17 mouse cellular contexts compared by ENCODE assay signal in the genomic region with DNA sequence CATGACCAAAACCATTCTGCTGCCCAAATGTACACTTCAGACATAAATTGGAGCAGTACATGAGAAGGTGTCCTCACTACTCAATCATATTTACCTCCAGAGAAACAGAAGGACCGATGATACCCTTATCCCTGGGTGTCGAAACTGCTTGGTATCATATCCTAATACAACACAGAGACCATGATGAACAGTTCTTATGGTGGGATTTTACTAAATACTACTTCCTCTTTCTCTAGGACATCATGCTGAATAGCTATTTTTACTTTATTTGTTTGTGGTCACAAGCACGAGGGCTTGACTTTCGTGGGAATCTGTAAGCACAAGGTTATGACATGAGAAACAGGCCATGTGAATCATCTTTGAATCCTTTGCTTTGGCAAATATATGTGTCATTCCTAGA.
"Had no signal": no experiment of that assay in that cellular context is flagged by ENCODE, and none has a peak within 500 bp of the region (broad histone marks: within the 10 kb centered on the region; RNA-seq: fewer than 3 reads in every experiment).

No protein-coding gene starts in this region.

- H3K27me3 ChIP-seq: limb, embryonic 12.5 days; limb, embryonic 15.5 days; liver, embryonic 13.5 days; stomach, embryonic 15.5 days had no signal

- H3K36me3 ChIP-seq: limb, embryonic 12.5 days; limb, embryonic 15.5 days; liver, embryonic 13.5 days; stomach, embryonic 15.5 days had no signal

- H3K4me3 ChIP-seq: left cerebral cortex, adult 2 months; limb, embryonic 12.5 days; limb, embryonic 15.5 days; liver, embryonic 13.5 days; stomach, embryonic 15.5 days had no signal

- H3K4me1 ChIP-seq: limb, embryonic 12.5 days; limb, embryonic 15.5 days; liver, embryonic 13.5 days; stomach, embryonic 15.5 days had no signal

- H3K27ac ChIP-seq: kidney, postnatal 0 days; left cerebral cortex, adult 2 months; limb, embryonic 12.5 days; limb, embryonic 15.5 days; liver, embryonic 13.5 days; macrophage; stomach, embryonic 15.5 days had no signal

- DNase-seq: kidney, adult 18-20 months; kidney, postnatal 36 days; layer of hippocampus, postnatal 36 days; left cerebral cortex, postnatal 4 days; liver, embryonic 13.5 days; lung, adult 2 months; midbrain, embryonic 14.5 days; right cerebral cortex, adult 18-20 months; right cerebral cortex, postnatal 14 days; right cerebral cortex, postnatal 4 days; thymus, postnatal 25 days had no signal
